Mouse (Mus musculus): ENCODE results near the gene Arhgap22. TPM values are rescaled to one million over a fixed set of nuclear protein-coding genes. Genes with fewer than 3 reads are reported as not detected.

Gene Arhgap22
- polyA plus RNA-seq, 1 experiment, result 9.0 TPM

- peaks cover 3% of the 10 kb centered on the region; the same call in 1 of the 2 replicates for H3K4me1 ChIP-seq (ENCODE audit: control insufficient read depth, insufficient read depth, low read length)
- no peak overlapping the region for H3K27ac ChIP-seq (ENCODE audit: insufficient read depth, low read length)
- TF ChIP-seq CTCF (IDR thresholded peaks at IDR 0.05; ENCODE audit: borderline replicate concordance, insufficient read depth, low read length) (no peak), POLR2A (IDR thresholded peaks at IDR 0.05; ENCODE audit: low read depth, low read length) (no peak)
- no peak overlapping the region for H3K4me3 ChIP-seq (ENCODE audit: insufficient read depth, low read length)
These were observed 21.8 kb downstream of the Arhgap22 start for GRCm38 (mm10) chr14:33235661-33236060.

- H3K27ac ChIP-seq (ENCODE audit: insufficient read depth, low read length), result no peak overlapping the region
- no peak for TF ChIP-seq CTCF (IDR thresholded peaks at IDR 0.05; ENCODE audit: borderline replicate concordance, insufficient read depth, low read length)
These were observed 26.6 kb downstream of the Arhgap22 start for GRCm38 (mm10) chr14:33240400-33240799.

GRCm38 (mm10) chr14:33243261-33243660 lies 29.4 kb downstream of the Arhgap22 start:
- no peak overlapping the region for H3K4me3 ChIP-seq (ENCODE audit: insufficient read depth, low read length)
- H3K4me1 ChIP-seq (ENCODE audit: control insufficient read depth, insufficient read depth, low read length), result 0 out of 2 replicates have a peak, but pooled peaks cover 4% of the 10 kb centered on the region
- H3K27ac ChIP-seq (ENCODE audit: insufficient read depth, low read length), result no peak overlapping the region
- no peak for TF ChIP-seq CTCF (IDR thresholded peaks at IDR 0.05; ENCODE audit: borderline replicate concordance, insufficient read depth, low read length)
- no peak for TF ChIP-seq POLR2A (IDR thresholded peaks at IDR 0.05; ENCODE audit: low read depth, low read length)

More at GRCm38 (mm10) chr14:33240400-33240799, 26.6 kb downstream of the Arhgap22 start:
- H3K4me3 ChIP-seq (ENCODE audit: insufficient read depth, low read length), result no peak overlapping the region
- H3K4me1 ChIP-seq (ENCODE audit: control insufficient read depth, insufficient read depth, low read length), result no peaks in the 10 kb centered on the region

GRCm38 (mm10) chr14:33244519-33244918 lies 30.7 kb downstream of the Arhgap22 start:
- no peak for TF ChIP-seq POLR2A (IDR thresholded peaks at IDR 0.05; ENCODE audit: low read depth, low read length)
- no peak for TF ChIP-seq CTCF (IDR thresholded peaks at IDR 0.05; ENCODE audit: borderline replicate concordance, insufficient read depth, low read length)
- Histone ChIP-seq H3K4me3 (ENCODE audit: insufficient read depth, low read length) (no peak overlapping the region), H3K4me1 (ENCODE audit: control insufficient read depth, insufficient read depth, low read length) (0 out of 2 replicates have a peak, but pooled peaks cover 4% of the 10 kb centered on the region)

GRCm38 (mm10) chr14:33244946-33245345 lies 31.1 kb downstream of the Arhgap22 start:
- Histone ChIP-seq H3K4me1 (ENCODE audit: control insufficient read depth, insufficient read depth, low read length) (0 out of 2 replicates have a peak, but pooled peaks cover 4% of the 10 kb centered on the region), H3K4me3 (ENCODE audit: insufficient read depth, low read length) (no peak overlapping the region), H3K27ac (ENCODE audit: insufficient read depth, low read length) (no peak overlapping the region)
- TF ChIP-seq CTCF (IDR thresholded peaks at IDR 0.05; ENCODE audit: borderline replicate concordance, insufficient read depth, low read length) (no peak), POLR2A (IDR thresholded peaks at IDR 0.05; ENCODE audit: low read depth, low read length) (no peak)

More at GRCm38 (mm10) chr14:33244519-33244918, 30.7 kb downstream of the Arhgap22 start:
- H3K27ac ChIP-seq (ENCODE audit: insufficient read depth, low read length), result no peak overlapping the region

- Histone ChIP-seq H3K4me1 (ENCODE audit: control insufficient read depth, insufficient read depth, low read length) (0 out of 2 replicates have a peak, but pooled peaks cover 4% of the 10 kb centered on the region), H3K4me3 (ENCODE audit: insufficient read depth, low read length) (no peak overlapping the region), H3K27ac (ENCODE audit: insufficient read depth, low read length) (peak overlapping the region; percentile 69; the same call in 1 of the 2 replicates)
- TF ChIP-seq CTCF (IDR thresholded peaks at IDR 0.05; ENCODE audit: borderline replicate concordance, insufficient read depth, low read length), result no peak
- no peak for TF ChIP-seq POLR2A (IDR thresholded peaks at IDR 0.05; ENCODE audit: low read depth, low read length)
These were observed 32.6 kb downstream of the Arhgap22 start for GRCm38 (mm10) chr14:33246476-33246875.

- Histone ChIP-seq H3K4me3 (ENCODE audit: insufficient read depth, low read length) (no peak overlapping the region), H3K4me1 (ENCODE audit: control insufficient read depth, insufficient read depth, low read length) (0 out of 2 replicates have a peak, but pooled peaks cover 4% of the 10 kb centered on the region), H3K27ac (ENCODE audit: insufficient read depth, low read length) (peak overlapping the region; percentile 69)
- TF ChIP-seq POLR2A (IDR thresholded peaks at IDR 0.05; ENCODE audit: low read depth, low read length) (no peak), CTCF (IDR thresholded peaks at IDR 0.05; ENCODE audit: borderline replicate concordance, insufficient read depth, low read length) (no peak)
These were observed 33.8 kb downstream of the Arhgap22 start for GRCm38 (mm10) chr14:33247623-33248022.

- no peak for TF ChIP-seq POLR2A (IDR thresholded peaks at IDR 0.05; ENCODE audit: low read depth, low read length)
- TF ChIP-seq CTCF (IDR thresholded peaks at IDR 0.05; ENCODE audit: borderline replicate concordance, insufficient read depth, low read length), result no peak
- Histone ChIP-seq H3K4me1 (ENCODE audit: control insufficient read depth, insufficient read depth, low read length) (0 out of 2 replicates have a peak, but pooled peaks cover 4% of the 10 kb centered on the region), H3K27ac (ENCODE audit: insufficient read depth, low read length) (no peak overlapping the region), H3K4me3 (ENCODE audit: insufficient read depth, low read length) (no peak overlapping the region)
These were observed 34.9 kb downstream of the Arhgap22 start for GRCm38 (mm10) chr14:33248741-33249140.

- peak overlapping the region; percentile 69 for H3K27ac ChIP-seq (ENCODE audit: insufficient read depth, low read length)
- peak overlapping the region; percentile 64 for H3K4me3 ChIP-seq (ENCODE audit: insufficient read depth, low read length)
- H3K4me1 ChIP-seq (ENCODE audit: control insufficient read depth, insufficient read depth, low read length), result 0 out of 2 replicates have a peak, but pooled peaks cover 4% of the 10 kb centered on the region
- TF ChIP-seq CTCF (IDR thresholded peaks at IDR 0.05; ENCODE audit: borderline replicate concordance, insufficient read depth, low read length) (no peak), POLR2A (IDR thresholded peaks at IDR 0.05; ENCODE audit: low read depth, low read length) (peak; percentile 42)
These were observed 36.6 kb downstream of the Arhgap22 start for GRCm38 (mm10) chr14:33250215-33250939.
